Mouse (Mus musculus): ENCODE data around the gene Plin3. TPM values are rescaled to one million over a fixed set of nuclear protein-coding genes. Genes with fewer than 3 reads are reported as not detected.

The Plin3 gene
- polyA plus RNA-seq, 2 experiments: 41.0 to 90.3 TPM

- H3K4me2 ChIP-seq (replicated peaks; ENCODE audit: low read depth, low read length, severe bottlenecking): no peak within 1 kb of the TSS
- no peaks in the 10 kb centered on the region for H3K27me3 ChIP-seq (ENCODE audit: control insufficient read depth, insufficient read depth, low read length)
- no peak for TF ChIP-seq POLR2A (IDR thresholded peaks at IDR 0.05; ENCODE audit: borderline replicate concordance, extremely low read depth, insufficient read depth, insufficient read length)
- H3K36me3 ChIP-seq (ENCODE audit: control insufficient read depth, insufficient read depth, low read length): no peaks in the 10 kb centered on the region
- no peak for DNase-seq (ENCODE audit: low spot score)
- no peak within 1 kb of the TSS for H3K9ac ChIP-seq (ENCODE audit: low read depth, low read length, severe bottlenecking)
- WGBS: 91% methylated on average over 9 of the region's 9 CpGs
- H3K27ac ChIP-seq (replicated peaks; ENCODE audit: low read depth, low read length): no peak within 1 kb of the TSS
- H3K4me1 ChIP-seq (ENCODE audit: control insufficient read depth, insufficient read depth, low read length): peaks cover 14% of the 10 kb centered on the region
- no peaks in the 10 kb centered on the region for H3K9me3 ChIP-seq (ENCODE audit: control insufficient read depth, low read length)
- H3K4me3 ChIP-seq (replicated peaks; ENCODE audit: low read length): no peak within 1 kb of the TSS
- no peak for ATAC-seq (ENCODE audit: low FRiP score, low read depth)
Measured at GRCm38 (mm10) chr17:56300186-56300585, 7.5 kb upstream of the Plin3 start, which contains the start of gene Arrdc5. Gene Arrdc5, minus strand, starts transcription at chr17:56300286.

DNA sequence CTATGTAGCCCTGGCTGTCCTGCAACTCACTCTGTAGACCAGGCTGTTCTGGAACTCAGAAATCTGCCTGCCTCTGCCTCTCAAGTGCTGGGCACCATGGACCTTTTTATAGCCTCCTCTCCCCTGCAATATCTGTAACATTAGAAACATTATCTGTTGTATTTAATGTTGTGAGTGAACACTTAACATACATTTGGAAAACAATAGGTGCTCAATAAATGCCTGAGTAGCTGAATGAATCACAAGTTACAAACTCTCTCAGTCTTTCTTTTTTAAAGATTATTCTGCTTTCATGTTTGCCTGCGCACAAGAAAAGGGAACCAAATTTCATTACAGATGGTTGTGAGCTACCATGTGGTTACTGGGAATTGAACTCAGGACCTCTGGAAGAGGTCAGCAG, 5.6 kb upstream of the Plin3 start:
- H3K4me2 ChIP-seq (replicated peaks; ENCODE audit: low read depth, low read length, severe bottlenecking): no peak overlapping the region
- WGBS: 93% methylated on average over 1 of the region's 1 CpGs
- no peaks in the 10 kb centered on the region for H3K27me3 ChIP-seq (ENCODE audit: control insufficient read depth, insufficient read depth, low read length)
- no peak overlapping the region for H3K4me3 ChIP-seq (replicated peaks; ENCODE audit: low read length)
- ATAC-seq (ENCODE audit: low FRiP score, low read depth) (no peak), DNase-seq (ENCODE audit: low spot score) (no peak)
- no peak overlapping the region for H3K9ac ChIP-seq (ENCODE audit: low read depth, low read length, severe bottlenecking)
- peaks cover 8% of the 10 kb centered on the region for H3K4me1 ChIP-seq (ENCODE audit: control insufficient read depth, insufficient read depth, low read length)
- TF ChIP-seq POLR2A (IDR thresholded peaks at IDR 0.05; ENCODE audit: borderline replicate concordance, extremely low read depth, insufficient read depth, insufficient read length): no peak
- no peaks in the 10 kb centered on the region for H3K9me3 ChIP-seq (ENCODE audit: control insufficient read depth, low read length)
- no peaks in the 10 kb centered on the region for H3K36me3 ChIP-seq (ENCODE audit: control insufficient read depth, insufficient read depth, low read length)
- H3K27ac ChIP-seq (replicated peaks; ENCODE audit: low read depth, low read length): no peak overlapping the region

DNA sequence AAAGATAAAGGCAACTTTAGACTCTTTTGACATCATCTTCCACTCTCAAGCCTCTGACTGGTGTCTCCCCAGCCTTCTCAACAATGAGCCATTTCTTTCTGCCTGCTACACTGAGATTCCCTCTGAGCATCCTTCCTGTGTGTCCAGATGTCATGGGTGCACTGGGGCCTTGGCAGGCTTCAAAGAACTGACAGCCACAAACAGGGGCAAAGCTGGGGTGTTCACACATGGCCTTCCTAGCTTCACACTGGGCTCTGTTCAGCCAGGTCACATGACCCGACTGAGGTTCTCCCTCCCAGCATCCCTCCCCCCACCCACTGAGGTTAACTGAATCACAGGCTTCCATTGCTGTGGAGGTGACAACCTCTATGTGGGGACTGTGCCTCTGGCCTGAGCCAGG, 3.5 kb upstream of the Plin3 start:
- DNase-seq (ENCODE audit: low spot score) (no peak), ATAC-seq (ENCODE audit: low FRiP score, low read depth) (no peak)
- H3K27ac ChIP-seq (replicated peaks; ENCODE audit: low read depth, low read length): no peak overlapping the region
- 45% methylated on average over 1 of the region's 1 CpGs for WGBS
- no peaks in the 10 kb centered on the region for H3K27me3 ChIP-seq (ENCODE audit: control insufficient read depth, insufficient read depth, low read length)
- no peak for TF ChIP-seq POLR2A (IDR thresholded peaks at IDR 0.05; ENCODE audit: borderline replicate concordance, extremely low read depth, insufficient read depth, insufficient read length)
- peaks cover 6% of the 10 kb centered on the region for H3K4me1 ChIP-seq (ENCODE audit: control insufficient read depth, insufficient read depth, low read length)
- no peak overlapping the region for H3K9ac ChIP-seq (ENCODE audit: low read depth, low read length, severe bottlenecking)
- no peaks in the 10 kb centered on the region for H3K9me3 ChIP-seq (ENCODE audit: control insufficient read depth, low read length)
- H3K4me2 ChIP-seq (replicated peaks; ENCODE audit: low read depth, low read length, severe bottlenecking): no peak overlapping the region
- H3K36me3 ChIP-seq (ENCODE audit: control insufficient read depth, insufficient read depth, low read length): no peaks in the 10 kb centered on the region
- no peak overlapping the region for H3K4me3 ChIP-seq (replicated peaks; ENCODE audit: low read length)

- H3K4me3 ChIP-seq (replicated peaks; ENCODE audit: low read length): no peak overlapping the region
- TF ChIP-seq POLR2A (IDR thresholded peaks at IDR 0.05; ENCODE audit: borderline replicate concordance, extremely low read depth, insufficient read depth, insufficient read length): no peak
- 90% methylated on average over 19 of the region's 19 CpGs for WGBS
- H3K9ac ChIP-seq (ENCODE audit: low read depth, low read length, severe bottlenecking): no peak overlapping the region
- peaks cover 19% of the 10 kb centered on the region for H3K4me1 ChIP-seq (ENCODE audit: control insufficient read depth, insufficient read depth, low read length)
- no peak overlapping the region for H3K4me2 ChIP-seq (replicated peaks; ENCODE audit: low read depth, low read length, severe bottlenecking)
- DNase-seq (ENCODE audit: low spot score) (no peak), ATAC-seq (ENCODE audit: low FRiP score, low read depth) (no peak)
- no peaks in the 10 kb centered on the region for H3K27me3 ChIP-seq (ENCODE audit: control insufficient read depth, insufficient read depth, low read length)
- H3K9me3 ChIP-seq (ENCODE audit: control insufficient read depth, low read length): no peaks in the 10 kb centered on the region
- H3K36me3 ChIP-seq (ENCODE audit: control insufficient read depth, insufficient read depth, low read length): no peaks in the 10 kb centered on the region
- H3K27ac ChIP-seq (replicated peaks; ENCODE audit: low read depth, low read length): no peak overlapping the region
Measured at GRCm38 (mm10) chr17:56294241-56294640, 1.6 kb upstream of the Plin3 start.

GRCm38 (mm10) chr17:56293291-56293690, 618 bp upstream of the Plin3 start:
- Histone ChIP-seq H3K4me2 (replicated peaks; ENCODE audit: low read depth, low read length, severe bottlenecking) (no peak overlapping the region), H3K36me3 (ENCODE audit: control insufficient read depth, insufficient read depth, low read length) (no peaks in the 10 kb centered on the region), H3K4me1 (ENCODE audit: control insufficient read depth, insufficient read depth, low read length) (peaks cover 26% of the 10 kb centered on the region), H3K27ac (replicated peaks; ENCODE audit: low read depth, low read length) (no peak overlapping the region), H3K9ac (ENCODE audit: low read depth, low read length, severe bottlenecking) (no peak overlapping the region), H3K9me3 (ENCODE audit: control insufficient read depth, low read length) (no peaks in the 10 kb centered on the region), H3K4me3 (replicated peaks; ENCODE audit: low read length) (no peak overlapping the region), H3K27me3 (ENCODE audit: control insufficient read depth, insufficient read depth, low read length) (no peaks in the 10 kb centered on the region)
- 65% methylated on average over 1 of the region's 1 CpGs for WGBS
- TF ChIP-seq POLR2A (IDR thresholded peaks at IDR 0.05; ENCODE audit: borderline replicate concordance, extremely low read depth, insufficient read depth, insufficient read length): no peak
- DNase-seq (ENCODE audit: low spot score) (no peak), ATAC-seq (ENCODE audit: low FRiP score, low read depth) (no peak)
